Mouse (Mus musculus): ENCODE measurements around the gene Atp8a2. TPM values are rescaled to one million over a fixed set of nuclear protein-coding genes. Genes with fewer than 3 reads are reported as not detected.
A peak's percentile ranks its signal among the peaks of the same experiment; 100 is the strongest.

Gene Atp8a2
- polyA plus RNA-seq, 1 experiment from 2014 or later = 14.1 TPM

- no peaks in the 10 kb centered on the region for H3K4me1 ChIP-seq
- ATAC-seq (ENCODE audit: low FRiP score) = no peak
- no peak overlapping the region for H3K27ac ChIP-seq
- 97% methylated on average over 4 of the region's 4 CpGs for WGBS
- H3K4me2 ChIP-seq = no peak overlapping the region
- no peaks in the 10 kb centered on the region for H3K27me3 ChIP-seq
- no peak overlapping the region for H3K4me3 ChIP-seq (replicated peaks)
- no peak overlapping the region for H3K9ac ChIP-seq
- H3K36me3 ChIP-seq (replicated peaks) = no peaks in the 10 kb centered on the region
- no peaks in the 10 kb centered on the region for H3K9me3 ChIP-seq
Observed at GRCm38 (mm10) chr14:60138339-60138738, 58.6 kb downstream of the Atp8a2 start.

GRCm38 (mm10) chr14:60137812-60138211 lies 59.2 kb downstream of the Atp8a2 start:
- H3K4me1 ChIP-seq = no peaks in the 10 kb centered on the region
- H3K27me3 ChIP-seq = no peaks in the 10 kb centered on the region
- 81% methylated on average over 6 of the region's 6 CpGs for WGBS

GRCm38 (mm10) chr14:60135801-60136200 lies 61.2 kb downstream of the Atp8a2 start:
- no peak overlapping the region for H3K27ac ChIP-seq
- no peak overlapping the region for H3K4me3 ChIP-seq (replicated peaks)
- no peak overlapping the region for H3K9ac ChIP-seq
- WGBS = 79% methylated on average over 4 of the region's 4 CpGs
- no peaks in the 10 kb centered on the region for H3K9me3 ChIP-seq
- H3K4me1 ChIP-seq = no peaks in the 10 kb centered on the region
- H3K4me2 ChIP-seq = no peak overlapping the region
- H3K27me3 ChIP-seq = no peaks in the 10 kb centered on the region
- H3K36me3 ChIP-seq (replicated peaks) = no peaks in the 10 kb centered on the region
- no peak for ATAC-seq (ENCODE audit: low FRiP score)

More at GRCm38 (mm10) chr14:60137812-60138211, 59.2 kb downstream of the Atp8a2 start:
- H3K4me3 ChIP-seq (replicated peaks) = no peak overlapping the region
- H3K27ac ChIP-seq = no peak overlapping the region
- H3K36me3 ChIP-seq (replicated peaks) = no peaks in the 10 kb centered on the region
- no peaks in the 10 kb centered on the region for H3K9me3 ChIP-seq
- no peak for ATAC-seq (ENCODE audit: low FRiP score)
- H3K4me2 ChIP-seq = no peak overlapping the region
- H3K9ac ChIP-seq = no peak overlapping the region

GRCm38 (mm10) chr14:60134720-60135119 lies 62.3 kb downstream of the Atp8a2 start:
- Histone ChIP-seq H3K4me1 (no peaks in the 10 kb centered on the region), H3K9me3 (no peaks in the 10 kb centered on the region), H3K27ac (no peak overlapping the region), H3K27me3 (no peaks in the 10 kb centered on the region), H3K36me3 (replicated peaks) (no peaks in the 10 kb centered on the region), H3K4me2 (no peak overlapping the region), H3K4me3 (replicated peaks) (no peak overlapping the region), H3K9ac (no peak overlapping the region)
- ATAC-seq (ENCODE audit: low FRiP score) = no peak
- 80% methylated on average over 9 of the region's 9 CpGs for WGBS

- Histone ChIP-seq H3K27me3 (no peaks in the 10 kb centered on the region), H3K4me2 (no peak overlapping the region), H3K4me3 (replicated peaks) (no peak overlapping the region), H3K27ac (no peak overlapping the region), H3K4me1 (no peaks in the 10 kb centered on the region), H3K9ac (no peak overlapping the region), H3K36me3 (replicated peaks) (no peaks in the 10 kb centered on the region), H3K9me3 (no peaks in the 10 kb centered on the region)
- WGBS = 91% methylated on average over 9 of the region's 9 CpGs
- no peak for ATAC-seq (ENCODE audit: low FRiP score)
Observed at GRCm38 (mm10) chr14:60131196-60131876, 65.6 kb downstream of the Atp8a2 start.

GRCm38 (mm10) chr14:60129564-60129963 lies 67.4 kb downstream of the Atp8a2 start:
- Histone ChIP-seq H3K4me3 (replicated peaks) (no peak overlapping the region), H3K4me1 (no peaks in the 10 kb centered on the region), H3K9me3 (no peaks in the 10 kb centered on the region), H3K27ac (no peak overlapping the region), H3K27me3 (no peaks in the 10 kb centered on the region), H3K9ac (no peak overlapping the region), H3K36me3 (replicated peaks) (no peaks in the 10 kb centered on the region), H3K4me2 (no peak overlapping the region)
- ATAC-seq (ENCODE audit: low FRiP score) = no peak
- WGBS = 86% methylated on average over 5 of the region's 5 CpGs

GRCm38 (mm10) chr14:60125202-60125601 lies 71.8 kb downstream of the Atp8a2 start:
- Histone ChIP-seq H3K4me3 (replicated peaks) (no peak overlapping the region), H3K36me3 (replicated peaks) (no peaks in the 10 kb centered on the region), H3K9ac (no peak overlapping the region), H3K4me1 (no peaks in the 10 kb centered on the region), H3K27ac (no peak overlapping the region), H3K27me3 (no peaks in the 10 kb centered on the region), H3K4me2 (no peak overlapping the region), H3K9me3 (no peaks in the 10 kb centered on the region)
- ATAC-seq (ENCODE audit: low FRiP score) = no peak
- 85% methylated on average over 9 of the region's 9 CpGs for WGBS

- H3K27me3 ChIP-seq = no peaks in the 10 kb centered on the region
- WGBS = 28% methylated on average over 10 of the region's 10 CpGs
- no peak overlapping the region for H3K4me3 ChIP-seq (replicated peaks)
- H3K27ac ChIP-seq = no peak overlapping the region
- H3K4me1 ChIP-seq = no peaks in the 10 kb centered on the region
- H3K9ac ChIP-seq = no peak overlapping the region
- no peaks in the 10 kb centered on the region for H3K9me3 ChIP-seq
- H3K36me3 ChIP-seq (replicated peaks) = no peaks in the 10 kb centered on the region
- ATAC-seq (ENCODE audit: low FRiP score) = no peak
- no peak overlapping the region for H3K4me2 ChIP-seq
Observed at GRCm38 (mm10) chr14:60121572-60121971, 75.4 kb downstream of the Atp8a2 start.

GRCm38 (mm10) chr14:60117792-60118585 lies 79.0 kb downstream of the Atp8a2 start:
- no peak for ATAC-seq (ENCODE audit: low FRiP score)

GRCm38 (mm10) chr14:60086808-60087725 lies 109.9 kb downstream of the Atp8a2 start:
- peak overlapping the region; percentile 52 for H3K4me3 ChIP-seq (replicated peaks)
- H3K9me3 ChIP-seq = no peaks in the 10 kb centered on the region
- peak overlapping the region; percentile 82 for H3K4me2 ChIP-seq
- 17% methylated on average over 19 of the region's 33 CpGs for WGBS
- peak overlapping the region; percentile 62 for H3K9ac ChIP-seq
- H3K27ac ChIP-seq = no peak overlapping the region
- peaks cover 23% of the 10 kb centered on the region for H3K4me1 ChIP-seq
- ATAC-seq (ENCODE audit: low FRiP score) = peak; percentile 95
- H3K27me3 ChIP-seq = no peaks in the 10 kb centered on the region
- H3K36me3 ChIP-seq (replicated peaks) = no peaks in the 10 kb centered on the region

More at GRCm38 (mm10) chr14:60117792-60118585, 79.0 kb downstream of the Atp8a2 start:
- Histone ChIP-seq H3K4me3 (replicated peaks) (no peak overlapping the region), H3K4me1 (no peaks in the 10 kb centered on the region), H3K36me3 (replicated peaks) (no peaks in the 10 kb centered on the region), H3K9ac (no peak overlapping the region), H3K4me2 (no peak overlapping the region), H3K27me3 (no peaks in the 10 kb centered on the region), H3K27ac (no peak overlapping the region), H3K9me3 (no peaks in the 10 kb centered on the region)
- WGBS = 87% methylated on average over 9 of the region's 9 CpGs

GRCm38 (mm10) chr14:60086254-60086807 lies 110.6 kb downstream of the Atp8a2 start:
- H3K4me2 ChIP-seq = peak overlapping the region; percentile 82
- H3K27ac ChIP-seq = no peak overlapping the region
- peak overlapping the region; percentile 62 for H3K9ac ChIP-seq
- no peaks in the 10 kb centered on the region for H3K27me3 ChIP-seq
- no peaks in the 10 kb centered on the region for H3K9me3 ChIP-seq
- peak; percentile 51; the same call in 1 of the 2 replicates for ATAC-seq (ENCODE audit: low FRiP score)
- H3K4me1 ChIP-seq = peaks cover 23% of the 10 kb centered on the region
- H3K36me3 ChIP-seq (replicated peaks) = no peaks in the 10 kb centered on the region
- WGBS = 2% methylated on average over 21 of the region's 21 CpGs
- H3K4me3 ChIP-seq (replicated peaks) = peak overlapping the region; percentile 52

- Histone ChIP-seq H3K4me3 (replicated peaks) (no peak overlapping the region), H3K27me3 (0 out of 2 replicates have a peak, but pooled peaks cover 2% of the 10 kb centered on the region), H3K9me3 (no peaks in the 10 kb centered on the region), H3K9ac (no peak overlapping the region), H3K36me3 (replicated peaks) (no peaks in the 10 kb centered on the region), H3K4me2 (no peak overlapping the region), H3K4me1 (peaks cover 23% of the 10 kb centered on the region), H3K27ac (no peak overlapping the region)
- WGBS = 70% methylated on average over 8 of the region's 8 CpGs
- no peak for ATAC-seq (ENCODE audit: low FRiP score)
Observed at GRCm38 (mm10) chr14:60082771-60083170, 114.2 kb downstream of the Atp8a2 start.
